Mouse (Mus musculus) inflammation-experienced regulatory T-cells, adult 16 weeks (primary cell): ENCODE results near the gene Shtn1. TPM values are rescaled to one million over a fixed set of nuclear protein-coding genes. Genes with fewer than 3 reads are reported as not detected.

Experiments
- polyA plus RNA-seq: library from polyadenylated mRNA; unstranded; fragments of 100-300 nt; shearing (Covaris generic); gene quantifications from one replicate; pipeline ENCODE4 v1.2.1, GENCODE M21; 2017

The Shtn1 gene
- 4.3 TPM for polyA plus RNA-seq

GRCm38 (mm10) chr19:59075472-59076101 is at the start of gene Shtn1:
TSS of gene Shtn1 (minus strand) at chr19:59076100.

GRCm38 (mm10) chr19:58942841-58943828 is 132.8 kb downstream of the Shtn1 start, which contains the start of the genes Eno4 and Hspa12a:
TSS of gene Eno4 (plus strand) at chr19:58943425.
TSS of gene Hspa12a (minus strand) at chr19:58943654.

Other genes with a start within 250 kb of the Shtn1 start
- not detected for gene Eno4, start 132.7 kb downstream of the Shtn1 start, polyA plus RNA-seq
- gene Hspa12a, start 132.4 kb downstream of the Shtn1 start, polyA plus RNA-seq: 3.1 TPM
- not detected for gene Vax1, start 94.0 kb upstream of the Shtn1 start, polyA plus RNA-seq
- gene Kcnk18, start 143.1 kb upstream of the Shtn1 start, polyA plus RNA-seq: not detected
- 6.8 TPM for gene Slc18a2, start 184.8 kb upstream of the Shtn1 start, polyA plus RNA-seq
- gene Rps12-ps3, start 246.2 kb upstream of the Shtn1 start, polyA plus RNA-seq: 90.3 TPM